Mouse (Mus musculus) thymus, adult 2 months (tissue): ENCODE measurements around the gene Dok4. TPM values are rescaled to one million over a fixed set of nuclear protein-coding genes. Genes with fewer than 3 reads are reported as not detected.
"Not testable (repeated sequence)": the region's sequence is repeated elsewhere in the genome, so short reads cannot be mapped to it uniquely, and the experiment has no call there.

Experiments used
- DNase-seq: peaks from one replicate; pipeline ENCODE4 v3.0.0; 2021
- H3K27ac ChIP-seq: fragments of 200-500 bp; 2 replicates; pipeline ENCODE4 v1.5.1; 2012; ENCODE audit warnings: low read length, control low read depth; ENCODE audit not compliant: control insufficient read depth, insufficient read depth
- H3K27me3 ChIP-seq: fragments of 200-500 bp; 2 replicates; pipeline ENCODE4 v1.6.1; 2012; ENCODE audit warnings: mild to moderate bottlenecking, low read length, moderate library complexity, mixed read lengths; ENCODE audit not compliant: control insufficient read depth, insufficient read depth
- H3K36me3 ChIP-seq: fragments of 200-500 bp; 2 replicates; pipeline ENCODE4 v1.6.1; 2012; ENCODE audit warnings: mild to moderate bottlenecking, low read length, moderate library complexity; ENCODE audit not compliant: control insufficient read depth, insufficient read depth
- H3K4me1 ChIP-seq: fragments of 200-500 bp; replicated peaks from 2 replicates; pipeline ENCODE4 v1.6.1; 2012; ENCODE audit warnings: low read length; ENCODE audit not compliant: control insufficient read depth, insufficient read depth
- H3K4me3 ChIP-seq: fragments of 200-500 bp; 2 replicates; pipeline ENCODE4 v1.5.1; 2012; ENCODE audit warnings: mild to moderate bottlenecking, low read length, control low read depth, moderate library complexity; ENCODE audit not compliant: control insufficient read depth, insufficient read depth
- CTCF ChIP-seq: fragments of 200-500 bp; IDR thresholded peaks from 2 replicates; pipeline ENCODE4 v1.5.1; 2012; ENCODE audit warnings: mild to moderate bottlenecking, control low read depth, low read length, moderate library complexity, borderline replicate concordance; ENCODE audit not compliant: control insufficient read depth, poor library complexity, insufficient read depth; ENCODE audit errors: extremely low read depth
- POLR2A ChIP-seq: fragments of 200-500 bp; IDR thresholded peaks from 2 replicates; pipeline ENCODE4 v1.6.1; 2012; ENCODE audit warnings: mild to moderate bottlenecking, low read length, control low read depth, moderate library complexity; ENCODE audit not compliant: control insufficient read depth, poor library complexity, insufficient read depth; ENCODE audit errors: extremely low read depth
- WGBS: fragments of 180-500 bp; shearing (Covaris S2); methylation state at CpG from one replicate; pipeline ENCODE4 v1.1.7; 2018; 5-methylcytosine and 5-hydroxymethylcytosine counted together
- polyA plus RNA-seq: library from polyadenylated mRNA; depleted of rRNA; stranded (reverse); fragments of >200 nt; gene quantifications from 2 replicates; pipeline ENCODE4 v1.2.3, GENCODE M21; 2012

Gene Dok4
- polyA plus RNA-seq, 1 experiment = 4.9 TPM

DNA sequence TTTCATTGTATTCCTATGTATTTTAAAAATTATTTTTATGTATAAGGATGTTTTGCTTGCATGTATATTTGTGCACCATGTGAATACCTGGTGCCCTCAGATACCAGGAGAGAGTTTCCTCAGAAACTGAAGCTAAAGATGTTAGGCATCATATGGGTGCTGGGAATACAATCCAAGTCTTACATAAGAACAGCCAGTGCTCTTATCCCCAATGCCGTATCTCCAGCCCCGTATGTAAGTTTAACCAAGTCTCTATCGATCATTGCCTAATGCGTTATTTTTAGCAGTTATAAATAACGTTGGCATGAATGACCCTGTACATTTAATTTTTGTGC is 19.2 kb downstream of the Dok4 start:
- no peak overlapping the region for H3K27ac ChIP-seq
- WGBS = 42% methylated on average over 5 of the region's 5 CpGs
- no peaks in the 10 kb centered on the region for H3K27me3 ChIP-seq
- H3K36me3 ChIP-seq = peaks cover 6% of the 10 kb centered on the region
- DNase-seq = no peak
- no peak overlapping the region for H3K4me3 ChIP-seq
- no peaks in the 10 kb centered on the region for H3K4me1 ChIP-seq
- no peak for TF ChIP-seq POLR2A
- TF ChIP-seq CTCF = no peak

GRCm38 (mm10) chr8:94854761-94855160 is 21.4 kb downstream of the Dok4 start:
- H3K27ac ChIP-seq, DNase-seq, H3K27me3 ChIP-seq, H3K4me3 ChIP-seq, H3K4me1 ChIP-seq: not testable (repeated sequence)
- WGBS = 94% methylated on average over 11 of the region's 11 CpGs
- H3K36me3 ChIP-seq = peaks cover 15% of the 10 kb centered on the region

DNA sequence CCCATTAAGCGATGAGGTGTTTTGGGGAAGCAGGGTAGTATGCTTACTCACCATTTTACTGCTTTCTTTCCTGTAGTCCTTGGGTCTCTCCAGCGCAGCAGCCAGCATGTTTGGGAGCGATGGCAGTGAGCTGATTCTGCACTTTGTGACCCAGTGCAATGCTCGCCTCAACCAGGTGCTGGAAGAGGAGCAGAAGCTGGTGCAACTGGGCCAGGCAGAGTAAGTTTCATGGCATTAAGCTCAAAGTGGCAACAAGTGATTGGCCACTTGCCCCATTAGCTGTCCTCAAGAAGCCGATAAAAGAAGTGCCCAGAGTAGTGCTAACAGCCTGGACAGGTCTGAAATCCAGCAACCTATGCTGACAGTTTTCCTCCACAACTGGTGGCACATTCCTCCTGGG is 26.1 kb downstream of the Dok4 start:
- peaks cover 15% of the 10 kb centered on the region for H3K36me3 ChIP-seq
- no peak for DNase-seq
- TF ChIP-seq CTCF (no peak), POLR2A (no peak)
- no peaks in the 10 kb centered on the region for H3K27me3 ChIP-seq
- H3K4me1 ChIP-seq = no peaks in the 10 kb centered on the region
- H3K27ac ChIP-seq = no peak overlapping the region
- no peak overlapping the region for H3K4me3 ChIP-seq
- WGBS = 97% methylated on average over 5 of the region's 5 CpGs

- Histone ChIP-seq H3K4me3 (no peak overlapping the region), H3K4me1 (peaks cover 8% of the 10 kb centered on the region), H3K27ac (no peak overlapping the region), H3K27me3 (no peaks in the 10 kb centered on the region), H3K36me3 (no peaks in the 10 kb centered on the region)
- no peak for TF ChIP-seq POLR2A
- DNase-seq = no peak
- WGBS = 76% methylated on average over 2 of the region's 2 CpGs
These were observed 34.9 kb downstream of the Dok4 start for GRCm38 (mm10) chr8:94841183-94841582.

GRCm38 (mm10) chr8:94838600-94838999 is 37.5 kb downstream of the Dok4 start:
- WGBS = under 1% methylated on average over 24 of the region's 24 CpGs
- Histone ChIP-seq H3K36me3 (no peaks in the 10 kb centered on the region), H3K27me3 (no peaks in the 10 kb centered on the region), H3K27ac (peak overlapping the region; percentile 58), H3K4me1 (peaks cover 8% of the 10 kb centered on the region), H3K4me3 (peak overlapping the region; percentile 88)
- DNase-seq = no peak
- TF ChIP-seq POLR2A (no peak), CTCF (no peak)

DNA sequence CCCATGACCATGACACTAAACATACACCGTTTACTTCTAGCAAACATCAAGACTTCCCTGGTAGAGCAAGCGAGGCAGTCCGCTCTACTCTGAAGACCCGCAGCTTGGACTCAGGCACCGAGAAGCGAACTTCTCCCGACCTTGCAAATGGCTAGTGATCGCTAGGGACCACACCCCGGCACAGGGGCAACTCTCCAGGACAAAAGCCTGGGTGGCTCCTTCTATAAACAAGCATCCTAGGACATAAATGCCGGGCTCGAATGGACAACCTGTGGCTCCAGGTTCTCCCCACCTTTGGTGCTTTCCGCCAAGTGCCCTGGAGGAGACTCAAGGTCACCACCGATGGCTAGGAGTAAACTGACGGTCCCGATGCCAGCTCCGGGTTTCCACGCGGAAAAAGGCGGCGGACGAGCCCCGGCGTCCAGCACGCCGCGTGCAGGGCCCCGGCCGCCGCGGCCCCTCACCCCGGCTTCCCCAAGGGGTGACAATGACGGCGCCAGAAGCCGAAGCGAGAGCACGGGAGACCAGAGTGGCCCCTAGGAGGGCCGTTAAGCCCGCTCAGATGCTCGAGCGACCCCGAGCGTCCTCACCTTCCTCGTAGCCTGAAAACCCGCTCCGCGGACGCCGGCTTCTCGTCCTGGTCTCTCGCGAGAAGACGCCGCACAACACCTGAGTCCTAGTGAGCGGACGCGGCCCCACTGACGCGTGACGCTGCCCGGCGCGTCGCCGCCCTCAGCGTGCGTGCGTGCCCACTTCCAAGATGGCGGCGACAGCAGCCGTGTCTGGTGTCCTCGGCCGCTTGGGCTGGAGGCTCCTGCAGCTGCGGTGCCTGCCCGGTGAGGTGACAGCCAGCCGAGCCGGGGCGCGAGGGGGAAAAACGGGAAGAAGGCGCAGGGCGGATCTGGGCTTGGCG is 38.2 kb downstream of the Dok4 start, which contains the start of the genes Coq9 and Ciapin1:
TSS of gene Coq9 (plus strand) at position 660 of the 913 bp plus-strand sequence.
TSS of gene Ciapin1 (minus strand) at position 697 of the 913 bp plus-strand sequence.
- H3K36me3 ChIP-seq = no peaks in the 10 kb centered on the region
- peaks cover 8% of the 10 kb centered on the region for H3K4me1 ChIP-seq
- no peaks in the 10 kb centered on the region for H3K27me3 ChIP-seq
- peak within 1 kb of the TSS; percentile 88 for H3K4me3 ChIP-seq
- under 1% methylated on average over 82 of the region's 82 CpGs for WGBS
- DNase-seq = peak; percentile 96
- TF ChIP-seq CTCF (peak; percentile 26; the same call in 1 of the 2 replicates), POLR2A (peak; percentile 94)
- peak within 1 kb of the TSS; percentile 58 for H3K27ac ChIP-seq

DNA sequence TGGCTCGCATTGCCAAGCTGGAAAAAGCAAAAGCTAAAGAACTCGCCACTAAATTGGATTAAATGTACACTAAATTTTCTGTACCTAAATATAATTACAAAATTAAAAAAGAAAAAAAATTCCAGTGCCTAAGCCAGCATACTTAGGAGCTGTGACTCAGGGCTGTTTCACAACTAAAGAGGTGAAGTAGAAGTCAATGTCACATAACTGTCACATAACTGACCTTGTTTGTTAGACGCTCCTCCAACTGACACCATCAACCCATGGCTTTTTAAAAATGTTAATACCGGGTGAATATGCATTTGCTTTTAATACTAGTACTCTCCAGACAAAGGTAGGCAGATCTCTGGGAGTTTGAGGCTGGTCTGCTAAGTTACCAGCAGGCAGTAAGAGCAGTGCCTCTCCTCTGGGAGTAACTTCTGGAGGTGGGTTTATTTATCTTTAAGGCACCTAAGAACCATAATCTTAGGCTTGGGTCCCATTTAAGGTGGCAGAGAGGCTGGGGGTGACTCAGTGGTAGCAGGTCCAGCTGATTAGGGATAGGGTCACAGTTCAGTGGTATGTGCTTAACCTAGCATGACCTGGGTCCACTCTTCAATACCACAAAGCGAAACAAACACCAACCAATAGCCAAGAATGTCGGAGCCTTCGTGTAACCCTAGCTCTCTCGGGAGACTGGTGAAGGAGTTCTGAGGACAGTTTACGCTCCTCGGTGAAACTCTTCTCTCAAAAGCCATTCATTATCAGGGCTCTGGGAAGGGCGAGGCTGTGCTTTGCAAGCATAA is 39.5 kb downstream of the Dok4 start:
- Histone ChIP-seq H3K4me1 (peaks cover 8% of the 10 kb centered on the region), H3K36me3 (peaks cover 3% of the 10 kb centered on the region), H3K27me3 (no peaks in the 10 kb centered on the region), H3K4me3 (no peak overlapping the region), H3K27ac (no peak overlapping the region)
- WGBS = 89% methylated on average over 11 of the region's 11 CpGs
- TF ChIP-seq POLR2A = no peak
- no peak for TF ChIP-seq CTCF
- no peak for DNase-seq

GRCm38 (mm10) chr8:94835751-94836150 is 40.4 kb downstream of the Dok4 start:
- not testable (repeated sequence) for H3K27ac ChIP-seq, H3K27me3 ChIP-seq, H3K4me1 ChIP-seq, H3K4me3 ChIP-seq, DNase-seq, H3K36me3 ChIP-seq
- 98% methylated on average over 13 of the region's 13 CpGs for WGBS

DNA sequence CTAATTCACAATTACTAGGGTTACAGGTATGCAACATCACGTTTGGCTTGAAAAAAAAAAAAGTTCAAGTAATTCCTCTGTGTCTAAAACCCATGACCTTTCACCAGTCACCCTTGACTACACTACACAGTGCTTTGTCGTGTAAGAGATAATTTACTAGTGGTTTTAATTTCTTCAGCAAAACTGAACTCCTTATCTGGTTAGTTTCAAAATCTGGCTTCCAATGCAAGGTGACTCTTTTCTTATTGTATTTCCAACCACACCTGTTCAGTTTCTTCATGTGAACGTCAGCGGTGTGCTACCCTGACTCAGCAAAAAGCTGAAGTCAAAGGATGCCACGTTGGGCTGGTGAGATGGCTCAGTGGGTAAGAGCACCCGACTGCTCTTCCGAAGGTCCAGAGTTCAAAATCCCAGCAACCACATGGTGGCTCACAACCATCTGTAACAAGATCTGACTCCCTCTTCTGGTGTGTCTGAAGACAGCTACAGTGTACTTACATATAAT is 42.2 kb downstream of the Dok4 start:
- not testable (repeated sequence) for DNase-seq
- 71% methylated on average over 7 of the region's 7 CpGs for WGBS

More for the DNA sequence above, 42.2 kb downstream of the Dok4 start:
- peaks cover 15% of the 10 kb centered on the region for H3K36me3 ChIP-seq
- H3K4me3 ChIP-seq, H3K4me1 ChIP-seq, H3K27ac ChIP-seq, H3K27me3 ChIP-seq: not testable (repeated sequence)
